Mouse (Mus musculus) layer of hippocampus, adult 2 months (tissue): Measurements from ENCODE around the gene Polr2l. TPM values are rescaled to one million over a fixed set of nuclear protein-coding genes. Genes with fewer than 3 reads are reported as not detected.

Source experiments
- DNase-seq, 2 experiments: peaks; one replicate each; pipeline ENCODE4 v3.0.0; 2022; ENCODE audit warnings: low spot score in 2 of 2
- H3K27ac ChIP-seq: fragments of 200-600 bp; 2 replicates; pipeline ENCODE4 v1.8.1; 2022
- H3K4me3 ChIP-seq: fragments of 200-600 bp; 2 replicates; pipeline ENCODE4 v1.8.1; 2022; ENCODE audit warnings: mild to moderate bottlenecking
- CTCF ChIP-seq: fragments of 200-600 bp; conservative IDR thresholded peaks from 2 replicates; pipeline ENCODE4 v1.8.1; 2022; ENCODE audit warnings: antibody characterized with exemption, mild to moderate bottlenecking, moderate library complexity
- total RNA-seq, 2 experiments: library from RNA; stranded (reverse); gene quantifications; 2 replicates each; pipeline ENCODE4 v1.2.3; 2021

Polr2l gene
- total RNA-seq, 2 experiments from 2014 or later: 38.7 TPM

DNA sequence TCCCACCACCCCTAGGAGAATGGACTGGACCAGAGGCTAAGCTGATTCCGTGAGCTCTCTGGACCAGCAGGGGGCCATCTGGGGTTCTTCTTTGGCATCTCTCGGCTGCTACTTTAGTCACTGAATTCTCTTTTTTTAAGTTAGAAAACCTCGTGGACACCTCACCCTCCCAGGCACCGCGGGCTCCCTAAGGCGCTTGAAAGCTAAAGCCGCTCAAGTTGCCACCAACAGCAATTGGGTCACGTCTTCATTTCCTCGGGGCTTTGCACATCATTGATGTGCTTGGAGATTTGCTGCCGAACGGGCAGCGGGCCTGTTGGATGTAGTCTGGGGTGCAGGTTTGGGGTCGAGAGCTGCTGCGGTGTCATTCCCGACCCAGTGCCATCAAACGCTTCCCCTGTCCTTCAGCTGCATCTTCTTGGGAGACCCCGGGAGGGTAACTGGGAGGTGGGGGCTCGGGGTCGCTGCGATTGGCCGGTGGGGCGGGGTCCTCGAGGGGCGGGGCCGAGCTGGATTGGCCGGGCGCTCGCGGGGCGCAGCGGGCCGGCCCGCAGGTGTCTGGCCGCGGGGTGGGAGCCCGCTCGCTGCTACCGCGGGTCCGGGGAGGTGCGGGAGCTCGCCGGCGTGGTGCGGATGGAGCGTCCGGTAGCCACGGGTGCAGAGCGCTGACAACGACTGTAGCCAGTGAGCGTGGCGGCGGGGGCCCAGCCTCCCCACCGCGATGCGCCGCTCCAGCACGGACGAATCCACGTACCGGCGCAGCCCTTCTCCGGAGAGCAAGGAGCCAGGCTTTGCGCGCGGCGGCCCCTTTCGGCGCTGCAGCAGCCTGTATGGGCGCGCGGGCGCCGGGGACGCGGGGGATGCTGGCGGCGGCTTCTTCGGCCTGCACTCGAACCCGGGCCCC is 6.8 kb upstream of the Polr2l start:
- peak; percentile 62 for TF ChIP-seq CTCF
- DNase-seq: no peak
- Histone ChIP-seq H3K4me3 (peak overlapping the region; percentile 58), H3K27ac (peak overlapping the region; percentile 64)

DNA sequence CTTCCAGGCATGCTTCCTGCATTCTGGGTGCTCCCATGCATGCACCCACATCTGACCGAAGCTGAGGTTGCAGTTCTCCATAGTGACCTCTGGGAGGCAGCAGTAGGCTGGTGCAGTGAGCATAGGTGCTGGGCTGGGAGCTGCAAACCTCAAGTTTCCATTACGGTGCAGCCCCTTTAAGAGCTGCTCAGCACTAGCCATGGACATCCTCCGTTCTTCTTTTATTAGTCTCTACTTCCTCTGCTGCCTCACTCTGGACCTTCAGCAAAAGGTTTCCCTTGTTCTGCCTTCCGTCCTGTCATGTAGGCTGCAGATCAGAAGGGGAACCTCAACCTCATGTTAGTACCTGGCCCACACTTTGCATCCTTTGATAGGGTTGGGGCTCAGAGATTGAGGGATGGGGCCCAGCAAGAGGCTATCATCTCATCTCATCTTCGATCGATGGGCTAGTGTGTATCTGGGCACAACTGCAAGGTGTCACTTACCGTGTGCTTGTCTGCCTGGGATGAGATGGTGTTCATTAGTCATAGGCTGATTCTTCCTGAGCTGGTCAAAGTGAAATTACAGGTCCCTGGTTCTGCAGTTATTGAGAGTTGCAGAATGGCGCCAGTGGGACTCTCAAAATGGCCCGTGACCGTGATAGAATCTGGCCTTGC is 6.0 kb upstream of the Polr2l start:
- peak; percentile 74 for DNase-seq
- no peak overlapping the region; the same call in 1 of the 2 replicates for H3K4me3 ChIP-seq
- peak; percentile 94 for TF ChIP-seq CTCF
- no peak overlapping the region for H3K27ac ChIP-seq

DNA sequence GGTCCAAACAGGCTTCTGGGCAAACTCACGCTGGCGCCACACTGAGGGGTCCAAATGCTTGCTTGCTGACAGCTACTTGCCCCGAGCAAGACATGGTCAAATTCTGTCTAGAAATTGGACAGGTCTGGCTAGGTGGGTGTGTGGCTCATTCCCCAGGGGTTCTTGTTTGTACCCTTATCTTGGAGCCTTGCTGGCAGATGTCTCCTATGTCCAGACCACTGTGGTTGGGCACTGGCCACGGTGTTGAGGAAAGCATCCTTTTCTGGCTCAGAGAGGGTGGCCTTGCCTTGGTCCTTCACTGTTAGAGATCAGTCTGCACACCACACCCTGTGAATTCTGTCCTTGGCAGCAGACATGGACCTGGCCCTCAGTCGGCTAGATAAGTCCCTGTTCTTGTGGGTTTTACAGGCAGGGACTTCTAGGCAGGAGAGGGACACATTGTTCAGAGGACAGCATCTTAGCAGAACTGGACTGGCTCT is 3.4 kb upstream of the Polr2l start:
- TF ChIP-seq CTCF: no peak
- peak overlapping the region; percentile 28; the same call in 1 of the 2 replicates for H3K27ac ChIP-seq
- no peak for DNase-seq
- no peak overlapping the region for H3K4me3 ChIP-seq

- no peak for DNase-seq
- no peak for TF ChIP-seq CTCF
- H3K4me3 ChIP-seq: no peak overlapping the region; the same call in 1 of the 2 replicates
- peak overlapping the region; percentile 71; the same call in 1 of the 2 replicates for H3K27ac ChIP-seq
These were observed 2.8 kb upstream of the Polr2l start for GRCm38 (mm10) chr7:141477578-141478269.

DNA sequence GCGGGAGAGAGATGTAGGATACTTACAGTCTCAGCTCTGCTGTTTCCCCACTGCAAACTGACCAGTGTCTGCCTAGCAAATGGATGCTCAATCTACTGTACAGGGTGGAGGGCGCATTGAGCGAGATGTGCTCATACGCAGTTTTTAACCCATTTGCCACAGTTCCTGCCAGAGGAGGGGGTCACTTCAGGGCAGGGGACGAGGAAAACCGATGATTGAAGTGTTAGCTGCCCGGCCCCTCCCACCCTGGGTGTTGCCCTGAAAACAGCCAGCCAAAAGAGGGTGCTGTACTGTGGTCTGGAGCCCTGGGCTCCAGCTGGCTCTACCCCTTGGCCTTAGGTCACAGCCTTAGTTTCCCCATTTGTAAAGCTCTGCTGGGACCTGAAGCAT is 2.0 kb upstream of the Polr2l start:
- peak overlapping the region; percentile 71; the same call in 1 of the 2 replicates for H3K27ac ChIP-seq
- DNase-seq: no peak
- no peak for TF ChIP-seq CTCF
- peak overlapping the region; percentile 28; the same call in 1 of the 2 replicates for H3K4me3 ChIP-seq

- Histone ChIP-seq H3K4me3 (peak overlapping the region; percentile 86), H3K27ac (peak overlapping the region; percentile 99)
- peak; percentile 41 for TF ChIP-seq CTCF
- no peak for DNase-seq
These were observed 1.5 kb upstream of the Polr2l start for GRCm38 (mm10) chr7:141476226-141476980.

- no peak for TF ChIP-seq CTCF
- Histone ChIP-seq H3K27ac (peak overlapping the region; percentile 99), H3K4me3 (peak overlapping the region; percentile 86)
- no peak for DNase-seq
These were observed 850 bp upstream of the Polr2l start for GRCm38 (mm10) chr7:141475805-141476158.

DNA sequence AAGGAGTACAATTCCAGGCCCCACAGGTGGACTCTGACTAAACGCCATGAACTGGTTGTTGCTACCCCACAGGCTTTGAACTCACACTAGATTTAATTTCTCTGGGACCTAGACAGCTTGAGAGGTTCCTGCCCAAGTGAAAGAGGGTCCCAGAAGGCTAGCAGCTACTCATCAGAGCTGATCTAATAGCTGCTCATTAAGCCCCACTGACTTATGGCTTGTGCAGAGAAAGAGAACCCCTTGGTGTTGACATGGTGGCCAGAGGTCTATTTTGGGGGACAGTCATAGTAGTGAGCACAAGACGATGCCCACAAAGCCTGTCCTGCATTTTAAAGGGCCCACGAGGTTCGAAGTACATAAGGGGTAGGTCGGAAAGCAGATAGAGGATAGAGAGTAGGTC is 772 bp downstream of the Polr2l start:
- TF ChIP-seq CTCF: no peak
- Histone ChIP-seq H3K4me3 (peak overlapping the region; percentile 86), H3K27ac (peak overlapping the region; percentile 99; the same call in 1 of the 2 replicates)
- no peak for DNase-seq

GRCm38 (mm10) chr7:141472763-141473162 is 2.2 kb downstream of the Polr2l start:
- H3K27ac ChIP-seq: no peak overlapping the region
- DNase-seq: no peak
- no peak overlapping the region for H3K4me3 ChIP-seq
- no peak for TF ChIP-seq CTCF

- no peak for DNase-seq
These were observed 2.7 kb downstream of the Polr2l start for GRCm38 (mm10) chr7:141472226-141472625.

GRCm38 (mm10) chr7:141471236-141471635 is 3.7 kb downstream of the Polr2l start:
- Histone ChIP-seq H3K4me3 (no peak overlapping the region), H3K27ac (no peak overlapping the region)
- no peak for TF ChIP-seq CTCF
- DNase-seq: no peak

More at GRCm38 (mm10) chr7:141472226-141472625, 2.7 kb downstream of the Polr2l start:
- no peak overlapping the region for H3K27ac ChIP-seq
- no peak overlapping the region for H3K4me3 ChIP-seq
- TF ChIP-seq CTCF: no peak

GRCm38 (mm10) chr7:141470637-141470944 is 4.3 kb downstream of the Polr2l start:
- TF ChIP-seq CTCF: no peak
- Histone ChIP-seq H3K4me3 (no peak overlapping the region), H3K27ac (no peak overlapping the region)
- no peak for DNase-seq
